Mouse (Mus musculus): Measurements from ENCODE around the gene Slc5a5. TPM values are rescaled to one million over a fixed set of nuclear protein-coding genes. Genes with fewer than 3 reads are reported as not detected.
A peak's percentile ranks its signal among the peaks of the same experiment; 100 is the strongest.

Slc5a5 gene
- polyA plus RNA-seq, 1 experiment from 2014 or later: 0.69 TPM

DNA sequence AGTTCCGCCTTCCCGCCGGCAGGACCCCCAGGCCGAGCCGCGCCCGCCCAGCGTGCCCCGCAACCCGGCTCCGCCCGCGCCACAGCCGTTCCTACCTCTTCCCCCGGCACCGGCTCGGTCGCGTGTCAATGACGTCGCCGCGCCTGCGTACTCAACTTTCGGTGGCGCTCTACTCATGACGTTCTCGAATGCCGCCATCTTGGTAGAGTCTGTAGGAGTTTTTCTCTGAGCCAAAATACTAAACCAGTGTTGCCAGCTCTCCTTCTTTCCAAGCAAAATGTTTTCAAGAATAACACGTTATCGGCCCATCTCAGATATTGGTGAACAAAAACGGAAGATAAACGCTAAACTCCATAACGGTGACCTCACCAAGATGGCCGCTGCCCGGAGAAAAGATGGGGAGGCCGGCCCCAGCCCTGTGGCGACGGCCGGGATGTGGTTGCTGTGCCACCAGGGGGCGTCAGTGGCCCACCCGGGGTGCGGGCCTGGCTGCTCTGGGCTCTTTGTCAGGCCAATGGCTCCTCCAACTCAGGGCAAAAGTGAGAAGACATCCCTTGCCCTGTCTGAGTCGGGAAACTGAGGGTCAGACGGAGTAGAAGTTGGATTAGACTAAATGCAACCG lies 19.1 kb downstream of the Slc5a5 start, which contains the start of gene Ccdc124:
Gene Ccdc124 (minus strand): TSS at position 572 of the 622 bp plus-strand sequence.
- WGBS: 1% methylated on average over 46 of the region's 46 CpGs
- peak within 1 kb of the TSS; percentile 80 for H3K27ac ChIP-seq (replicated peaks)
- H3K4me1 ChIP-seq: peaks cover 23% of the 10 kb centered on the region
- H3K4me3 ChIP-seq: peak within 1 kb of the TSS; percentile 77
- H3K9me3 ChIP-seq: no peaks in the 10 kb centered on the region
- H3K9ac ChIP-seq (replicated peaks): peak within 1 kb of the TSS; percentile 73
- peak; percentile 90 for ATAC-seq (ENCODE audit: low FRiP score, low read depth)
- peaks cover 6% of the 10 kb centered on the region; the same call in 1 of the 2 replicates for H3K27me3 ChIP-seq
- peak within 1 kb of the TSS; percentile 87 for H3K4me2 ChIP-seq (replicated peaks)
- no peaks in the 10 kb centered on the region for H3K36me3 ChIP-seq

DNA sequence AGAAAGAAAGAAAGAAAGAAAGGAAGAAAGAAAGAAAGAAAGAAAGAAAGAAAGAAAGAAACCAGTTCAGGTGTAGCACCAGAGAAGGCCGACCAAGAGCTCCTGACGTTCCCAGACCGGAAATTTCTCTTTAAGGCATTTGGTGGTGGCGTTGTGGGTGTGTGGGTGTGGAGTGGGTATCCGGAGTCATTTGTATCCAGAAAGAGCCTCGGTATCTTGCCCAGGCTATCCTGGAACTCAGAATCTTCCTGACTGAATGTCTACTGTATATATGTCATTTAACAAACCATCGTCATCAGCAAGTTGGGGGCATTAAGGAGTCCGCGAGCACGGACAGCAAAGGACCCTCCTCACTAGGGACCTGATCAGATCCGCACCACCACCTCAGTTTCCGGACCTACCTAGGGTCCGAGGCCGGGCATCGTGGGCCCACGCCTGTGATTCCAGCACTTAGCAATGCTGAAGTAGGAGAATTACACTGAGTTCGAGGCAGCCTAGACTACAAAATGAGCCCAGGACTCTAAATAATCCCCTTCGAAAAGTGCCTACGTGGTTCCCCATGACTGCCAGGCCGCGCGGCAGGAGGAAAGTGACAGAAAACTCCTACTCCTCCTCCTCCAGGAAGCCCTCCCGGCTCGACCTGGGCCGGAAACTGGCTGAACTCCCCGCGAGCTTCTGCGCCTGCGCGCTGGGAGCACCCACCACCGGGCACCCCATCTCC lies 19.8 kb downstream of the Slc5a5 start:
- WGBS: 6% methylated on average over 31 of the region's 31 CpGs
- H3K9ac ChIP-seq (replicated peaks): peak overlapping the region; percentile 73
- H3K27me3 ChIP-seq: peaks cover 12% of the 10 kb centered on the region
- ATAC-seq (ENCODE audit: low FRiP score, low read depth): no peak
- peak overlapping the region; percentile 77 for H3K4me3 ChIP-seq
- H3K36me3 ChIP-seq: peaks cover 6% of the 10 kb centered on the region
- H3K4me2 ChIP-seq (replicated peaks): peak overlapping the region; percentile 87
- peak overlapping the region; percentile 80 for H3K27ac ChIP-seq (replicated peaks)
- H3K9me3 ChIP-seq: no peaks in the 10 kb centered on the region
- peaks cover 30% of the 10 kb centered on the region for H3K4me1 ChIP-seq

DNA sequence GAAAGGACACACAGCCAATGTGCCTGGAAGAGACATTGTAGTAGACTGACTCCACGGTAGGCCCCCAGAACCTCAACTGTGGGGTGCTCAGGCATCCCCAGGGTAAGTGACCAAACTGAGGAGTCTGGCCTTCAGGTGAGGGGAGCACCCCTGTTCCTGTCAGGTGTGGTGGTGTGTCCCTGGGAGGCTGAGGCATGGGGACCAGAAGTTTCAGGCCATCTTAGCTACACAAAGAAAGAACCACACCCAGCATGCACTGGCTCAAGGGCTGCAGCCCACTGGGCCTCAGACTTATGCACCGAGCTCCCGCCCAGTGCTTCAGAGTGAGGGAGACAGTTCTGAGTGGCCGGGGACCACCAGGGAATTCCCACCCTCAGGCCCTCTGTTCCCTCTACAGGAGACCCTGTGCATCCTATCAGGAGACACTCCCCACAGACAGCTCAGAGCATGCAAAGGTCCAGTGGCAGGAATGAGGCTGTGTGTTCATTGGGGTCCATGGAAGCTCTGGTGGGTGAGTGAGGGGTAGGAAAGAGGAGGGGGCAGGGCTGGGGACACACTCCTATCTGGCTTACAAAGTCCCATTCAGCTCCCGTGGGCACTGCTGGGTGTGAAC lies 21.3 kb downstream of the Slc5a5 start:
- ATAC-seq (ENCODE audit: low FRiP score, low read depth): no peak
- WGBS: 88% methylated on average over 5 of the region's 5 CpGs

DNA sequence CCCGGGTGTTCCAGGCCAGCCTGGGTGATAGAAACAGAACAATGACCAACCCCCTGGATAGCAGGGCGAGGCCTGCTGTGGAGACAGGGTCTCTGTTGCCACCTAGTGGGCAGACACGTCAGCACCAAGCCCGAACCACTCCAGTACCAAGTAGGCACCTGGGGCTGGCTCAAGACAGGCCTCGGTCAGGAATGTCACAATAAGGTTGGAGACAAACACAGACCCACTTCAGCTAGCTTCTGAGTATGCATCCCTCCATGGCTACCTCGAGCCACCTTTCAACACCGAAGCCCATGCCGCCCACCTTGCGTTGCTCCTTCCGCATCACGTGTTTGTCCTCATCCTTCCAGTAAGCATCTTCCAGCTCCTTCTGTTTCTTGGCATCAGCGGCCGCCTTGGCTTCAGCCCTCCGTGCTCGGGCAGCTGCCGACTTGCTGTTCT lies 22.9 kb downstream of the Slc5a5 start:
- no peak for ATAC-seq (ENCODE audit: low FRiP score, low read depth)
- Histone ChIP-seq H3K36me3 (peaks cover 9% of the 10 kb centered on the region), H3K4me2 (replicated peaks) (no peak overlapping the region), H3K4me3 (no peak overlapping the region), H3K4me1 (peaks cover 47% of the 10 kb centered on the region), H3K9me3 (no peaks in the 10 kb centered on the region), H3K27me3 (peaks cover 12% of the 10 kb centered on the region), H3K27ac (replicated peaks) (peak overlapping the region; percentile 81), H3K9ac (replicated peaks) (peak overlapping the region; percentile 41; the same call in 1 of the 2 replicates)
- 46% methylated on average over 16 of the region's 16 CpGs for whole genome bisulfite sequencing

More for the DNA sequence above, 21.3 kb downstream of the Slc5a5 start:
- peaks cover 12% of the 10 kb centered on the region for H3K27me3 ChIP-seq
- 0 out of 2 replicates have a peak overlapping the region, but pooled peaks have one; percentile 25 for H3K9ac ChIP-seq (replicated peaks)
- peaks cover 38% of the 10 kb centered on the region for H3K4me1 ChIP-seq
- no peak overlapping the region for H3K27ac ChIP-seq (replicated peaks)
- no peaks in the 10 kb centered on the region for H3K9me3 ChIP-seq
- H3K4me3 ChIP-seq: no peak overlapping the region
- H3K4me2 ChIP-seq (replicated peaks): no peak overlapping the region
- peaks cover 9% of the 10 kb centered on the region for H3K36me3 ChIP-seq

DNA sequence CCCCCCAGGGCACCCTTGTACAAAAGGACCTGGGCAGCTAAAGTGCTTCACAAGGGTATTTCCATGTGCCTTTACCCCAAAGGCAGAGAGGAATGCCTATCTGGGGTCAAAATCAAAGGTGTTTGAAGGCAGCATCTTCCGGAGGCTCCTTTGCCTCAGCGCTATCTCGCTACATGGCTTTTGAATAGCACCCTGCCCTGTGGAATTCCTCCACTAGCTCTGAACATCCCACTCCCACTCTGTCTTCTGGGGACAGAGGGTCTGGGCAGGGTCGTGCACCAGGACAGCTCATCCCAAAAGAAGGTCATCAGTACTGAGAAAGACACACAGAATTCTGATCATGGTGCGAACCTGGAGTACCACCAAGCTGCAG lies 23.4 kb downstream of the Slc5a5 start:
- Histone ChIP-seq H3K9me3 (no peaks in the 10 kb centered on the region), H3K4me2 (replicated peaks) (peak overlapping the region; percentile 34), H3K27me3 (peaks cover 12% of the 10 kb centered on the region), H3K9ac (replicated peaks) (peak overlapping the region; percentile 41; the same call in 1 of the 2 replicates), H3K4me1 (peaks cover 52% of the 10 kb centered on the region), H3K27ac (replicated peaks) (peak overlapping the region; percentile 81), H3K4me3 (no peak overlapping the region), H3K36me3 (peaks cover 9% of the 10 kb centered on the region)
- ATAC-seq (ENCODE audit: low FRiP score, low read depth): no peak
- WGBS: 40% methylated on average over 5 of the region's 5 CpGs

DNA sequence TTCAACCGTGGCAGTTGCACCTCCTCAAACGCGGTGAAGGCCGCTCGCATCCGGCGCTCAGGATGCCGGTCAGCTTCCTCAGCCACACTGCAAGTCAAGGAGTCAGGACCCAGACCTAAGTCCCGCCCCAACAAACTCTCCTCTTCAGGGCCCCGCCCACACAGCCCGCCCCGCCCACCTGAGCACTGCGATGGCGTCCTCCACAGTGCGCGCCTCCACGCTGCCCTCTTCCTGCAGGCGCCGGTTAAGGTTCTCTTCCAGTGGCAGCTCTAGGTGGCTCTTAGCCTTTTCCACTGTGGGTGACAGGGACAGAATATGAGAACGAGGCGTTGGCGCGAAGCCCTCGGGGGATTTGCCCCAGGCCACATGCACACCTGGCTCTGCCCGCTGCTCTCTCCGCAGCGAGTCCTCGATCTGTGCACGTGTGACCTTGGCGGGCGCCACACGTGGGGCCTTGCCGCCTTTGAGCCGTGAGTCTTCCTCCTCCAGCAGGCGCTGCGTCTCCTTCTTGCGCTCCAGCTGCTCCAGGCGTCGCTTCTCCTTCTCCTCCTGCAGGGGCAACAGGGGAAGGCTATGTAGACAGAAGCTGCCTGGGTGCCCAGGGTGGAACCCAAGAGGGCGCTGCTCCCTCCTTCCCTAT lies 23.9 kb downstream of the Slc5a5 start:
- Histone ChIP-seq H3K9ac (replicated peaks) (peak overlapping the region; percentile 41; the same call in 1 of the 2 replicates), H3K4me1 (peaks cover 57% of the 10 kb centered on the region), H3K27me3 (peaks cover 12% of the 10 kb centered on the region), H3K27ac (replicated peaks) (peak overlapping the region; percentile 81), H3K4me3 (peak overlapping the region; percentile 11; the same call in 1 of the 2 replicates), H3K9me3 (no peaks in the 10 kb centered on the region), H3K36me3 (peaks cover 9% of the 10 kb centered on the region), H3K4me2 (replicated peaks) (peak overlapping the region; percentile 34)
- ATAC-seq (ENCODE audit: low FRiP score, low read depth): no peak
- 11% methylated on average over 40 of the region's 40 CpGs for WGBS

DNA sequence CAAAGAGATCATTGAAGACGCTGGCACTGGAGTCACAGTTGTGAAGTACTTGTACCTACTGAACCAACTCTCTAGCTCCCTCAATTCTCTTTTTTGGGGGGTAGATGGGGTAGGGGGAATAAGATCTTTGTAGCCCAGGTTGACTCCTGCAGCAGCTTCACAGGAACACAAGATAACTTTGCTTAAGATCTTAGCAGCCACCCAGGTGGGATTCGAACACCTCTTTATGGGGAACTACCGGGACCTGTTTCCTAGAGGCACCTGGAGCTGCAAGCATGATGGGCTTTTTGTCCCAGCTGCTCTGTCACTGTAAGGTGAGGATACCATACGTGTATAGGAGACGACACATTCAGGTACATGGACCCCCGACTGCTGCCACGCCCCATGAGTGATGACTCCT lies 26.0 kb downstream of the Slc5a5 start:
- ATAC-seq (ENCODE audit: low FRiP score, low read depth): no peak
- Histone ChIP-seq H3K9me3 (no peaks in the 10 kb centered on the region), H3K27me3 (peaks cover 27% of the 10 kb centered on the region), H3K4me3 (no peak overlapping the region), H3K36me3 (peaks cover 9% of the 10 kb centered on the region), H3K4me2 (replicated peaks) (peak overlapping the region; percentile 80), H3K27ac (replicated peaks) (peak overlapping the region; percentile 96), H3K9ac (replicated peaks) (peak overlapping the region; percentile 55; the same call in 1 of the 2 replicates), H3K4me1 (peaks cover 67% of the 10 kb centered on the region)
- 83% methylated on average over 7 of the region's 7 CpGs for WGBS

DNA sequence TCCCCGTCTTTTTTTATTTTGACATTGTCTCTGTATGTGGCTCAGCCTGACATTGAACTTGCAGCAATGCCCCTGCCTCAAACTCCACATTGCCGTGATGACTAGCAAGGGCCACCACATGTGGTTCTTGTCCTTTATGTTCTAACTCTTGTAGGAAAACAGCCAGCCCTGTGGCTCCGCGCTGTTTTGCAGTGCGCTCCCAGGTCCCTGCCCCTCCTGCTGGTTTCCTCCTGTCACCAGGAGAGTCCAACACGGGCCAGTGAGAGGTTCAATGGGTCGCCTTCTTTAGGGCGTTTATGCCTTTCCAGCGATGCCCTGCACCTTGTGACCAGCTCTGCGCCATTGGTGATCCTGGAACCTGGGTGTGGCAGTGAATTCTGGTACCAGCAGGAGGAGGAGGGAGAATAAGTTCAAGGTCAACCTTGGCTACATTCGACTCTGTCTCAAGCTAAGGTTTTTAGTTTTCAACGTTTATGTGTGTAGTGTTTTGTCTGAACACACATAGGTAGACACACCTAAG lies 26.5 kb downstream of the Slc5a5 start:
- Histone ChIP-seq H3K9me3 (no peaks in the 10 kb centered on the region), H3K9ac (replicated peaks) (peak overlapping the region; percentile 55; the same call in 1 of the 2 replicates), H3K27ac (replicated peaks) (peak overlapping the region; percentile 96), H3K4me3 (peak overlapping the region; percentile 58), H3K4me1 (peaks cover 70% of the 10 kb centered on the region), H3K27me3 (peaks cover 32% of the 10 kb centered on the region), H3K36me3 (peaks cover 9% of the 10 kb centered on the region), H3K4me2 (replicated peaks) (peak overlapping the region; percentile 80)
- WGBS: 7% methylated on average over 12 of the region's 12 CpGs
- ATAC-seq (ENCODE audit: low FRiP score, low read depth): peak; percentile 5

DNA sequence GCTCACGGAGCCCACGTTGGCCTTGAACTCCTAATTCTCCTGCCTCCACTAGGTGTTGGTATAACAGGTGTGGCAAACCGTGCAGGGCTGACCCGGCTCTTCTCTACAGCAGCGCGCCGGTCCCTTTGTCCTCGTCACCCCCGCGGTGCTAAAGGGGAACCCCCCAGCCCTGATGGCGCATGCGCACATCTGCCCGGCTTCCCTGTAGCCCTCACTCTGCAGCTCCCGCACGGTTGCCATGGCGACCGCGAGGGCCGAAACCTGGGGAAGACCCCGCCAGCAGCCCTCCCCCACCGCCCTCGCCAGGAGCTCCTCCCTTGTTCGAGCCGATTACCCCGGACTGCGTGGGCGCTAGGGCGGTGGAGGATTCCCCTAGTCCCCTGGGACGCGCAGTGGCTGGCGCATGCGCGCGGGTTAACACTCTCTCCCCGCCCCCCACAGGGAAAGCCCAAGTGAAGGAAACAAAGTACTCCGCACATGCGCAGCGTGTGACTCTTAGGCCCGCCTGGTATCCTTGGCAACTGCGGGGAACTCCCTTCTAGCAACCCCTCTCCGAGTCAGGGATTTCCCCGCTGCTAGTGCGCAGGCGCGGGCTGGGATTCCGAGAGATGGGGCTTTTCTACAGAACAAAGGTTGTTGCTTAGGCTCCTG lies 27.1 kb downstream of the Slc5a5 start:
- H3K4me2 ChIP-seq (replicated peaks): peak overlapping the region; percentile 80
- WGBS: under 1% methylated on average over 46 of the region's 46 CpGs
- H3K9me3 ChIP-seq: no peaks in the 10 kb centered on the region
- H3K9ac ChIP-seq (replicated peaks): peak overlapping the region; percentile 79
- peak overlapping the region; percentile 97 for H3K27ac ChIP-seq (replicated peaks)
- H3K4me3 ChIP-seq: peak overlapping the region; percentile 58
- H3K4me1 ChIP-seq: peaks cover 70% of the 10 kb centered on the region
- peaks cover 33% of the 10 kb centered on the region for H3K27me3 ChIP-seq
- peaks cover 9% of the 10 kb centered on the region for H3K36me3 ChIP-seq
- ATAC-seq (ENCODE audit: low FRiP score, low read depth): peak; percentile 82

DNA sequence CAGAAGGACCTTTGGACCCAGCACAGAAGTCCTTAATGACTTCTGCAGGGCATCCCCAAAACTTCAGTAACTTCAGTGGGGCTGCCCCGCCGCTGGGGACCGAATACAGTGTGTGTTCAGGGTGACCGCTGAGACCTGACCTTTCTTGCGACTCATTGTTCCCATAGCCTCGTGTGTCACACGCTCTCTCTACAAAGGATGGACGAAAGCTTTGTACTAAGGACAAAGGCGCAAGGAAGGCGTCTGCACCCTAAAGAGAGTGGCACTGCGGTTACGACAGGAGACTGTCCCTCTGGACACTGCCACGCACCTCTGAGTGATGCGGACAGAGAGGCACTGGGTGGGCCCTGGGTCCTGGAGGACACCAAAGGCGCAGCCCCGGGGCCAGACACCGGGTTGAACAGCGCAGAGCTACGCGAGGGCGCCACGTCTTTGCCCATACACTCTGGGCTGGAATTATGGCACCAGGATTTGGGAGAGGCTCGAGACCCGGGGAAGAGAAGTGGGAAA lies 27.8 kb downstream of the Slc5a5 start:
- H3K4me1 ChIP-seq: peaks cover 75% of the 10 kb centered on the region
- WGBS: 1% methylated on average over 24 of the region's 24 CpGs

More for the DNA sequence above, 27.8 kb downstream of the Slc5a5 start:
- Histone ChIP-seq H3K4me2 (replicated peaks) (peak overlapping the region; percentile 80), H3K36me3 (peaks cover 9% of the 10 kb centered on the region), H3K9me3 (no peaks in the 10 kb centered on the region), H3K27me3 (peaks cover 33% of the 10 kb centered on the region), H3K27ac (replicated peaks) (peak overlapping the region; percentile 97), H3K4me3 (peak overlapping the region; percentile 58), H3K9ac (replicated peaks) (peak overlapping the region; percentile 79)
- peak; percentile 29 for ATAC-seq (ENCODE audit: low FRiP score, low read depth)
